Mouse (Mus musculus) megakaryocyte, adult 5-6 weeks (primary cell): ENCODE data around the gene Ccdc105. TPM values are rescaled to one million over a fixed set of nuclear protein-coding genes. Genes with fewer than 3 reads are reported as not detected.

Source experiments
- ATAC-seq: 2 replicates; pipeline ENCODE4 v1.8.0; 2016; ENCODE audit warnings: mild to moderate bottlenecking, inconsistent platforms; ENCODE audit not compliant: poor library complexity, severe bottlenecking
- total RNA-seq, 2 experiments: library from RNA; stranded (forward) in 1 of 2; stranded (reverse) in 1 of 2; fragments of 153-499, 151-499 nt in 1 of 2; fragments of 221-1000, 200-1000 nt in 1 of 2; gene quantifications; 2 replicates each; pipeline versions ENCODE4 v1.2.3 to v1.2.4; 2015 to 2017

Ccdc105 gene
- total RNA-seq, 2 experiments from 2014 or later = not detected

DNA sequence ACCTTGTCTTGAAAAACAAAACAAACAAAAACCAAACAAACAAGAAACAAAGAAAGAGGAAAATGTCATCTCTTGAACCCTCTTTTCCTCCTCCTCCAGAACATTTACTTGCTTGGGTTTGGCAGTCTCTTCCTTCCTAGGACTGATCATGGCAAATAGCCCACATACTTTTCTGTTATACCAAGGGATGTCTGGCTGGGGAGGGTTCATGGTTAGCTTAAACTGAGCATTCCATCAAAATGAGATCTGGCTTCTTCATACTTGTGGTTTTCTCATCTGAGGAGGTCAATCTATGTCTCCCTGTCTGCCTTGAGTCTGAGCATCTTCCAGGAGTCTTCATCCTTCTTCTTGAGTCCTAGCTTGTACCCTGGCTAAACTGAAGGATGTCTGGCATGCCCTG is 36.6 kb downstream of the Ccdc105 start:
- no peak for ATAC-seq

DNA sequence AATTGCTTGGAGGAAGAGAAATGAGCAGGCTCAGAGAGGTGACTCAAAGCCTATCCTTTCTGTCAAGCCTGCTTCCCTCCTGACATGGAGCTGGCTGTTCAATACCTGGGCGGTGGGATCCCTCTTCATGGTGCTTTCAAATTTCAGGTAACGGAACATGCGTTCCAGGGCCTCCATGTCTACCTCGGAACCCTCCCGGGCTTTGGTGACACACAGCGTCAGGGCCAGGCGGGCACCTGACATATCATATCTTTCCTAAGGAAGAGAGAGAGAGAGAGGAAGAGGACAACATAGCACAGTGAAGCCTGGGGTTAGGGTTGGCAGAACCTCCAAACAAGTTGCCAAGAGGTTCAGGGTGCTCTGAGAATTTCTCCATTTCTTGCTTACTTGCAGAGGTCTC is 37.7 kb downstream of the Ccdc105 start:
- no peak for ATAC-seq

GRCm38 (mm10) chr10:78714129-78714528 is 38.7 kb downstream of the Ccdc105 start:
- no peak for ATAC-seq

GRCm38 (mm10) chr10:78710706-78711105 is 42.2 kb downstream of the Ccdc105 start:
- ATAC-seq = no peak

DNA sequence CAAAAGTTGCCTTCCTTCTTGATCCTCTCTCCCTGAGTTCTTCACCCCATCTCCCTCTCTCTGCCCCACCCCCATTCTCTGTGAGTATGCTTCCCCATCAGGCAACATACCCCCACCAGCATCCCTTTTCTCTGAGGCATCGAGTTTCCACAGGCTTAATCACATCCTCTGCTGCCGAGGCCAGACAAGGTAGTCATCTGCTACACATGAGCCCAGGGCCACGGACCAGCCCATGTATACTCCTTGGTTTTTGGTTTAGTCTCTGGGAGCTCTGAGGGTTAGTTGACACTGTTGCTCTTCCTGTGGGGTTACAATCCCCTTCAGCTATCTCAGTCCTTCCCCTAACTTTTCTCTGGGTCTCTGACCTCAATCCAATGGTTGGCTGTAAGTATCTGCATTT is 52.0 kb downstream of the Ccdc105 start:
- ATAC-seq = no peak

Other genes with a start within 250 kb of the Ccdc105 start
- gene Olfr1358, start 235.6 kb downstream of the Ccdc105 start, total RNA-seq (2015) = not detected in 2 replicates
- gene Olfr1358, start 235.6 kb downstream of the Ccdc105 start, total RNA-seq (2017) = not detected in 2 replicates
- 16.3 and 19.8 TPM in 2 replicates for gene Ilvbl, start 178.7 kb downstream of the Ccdc105 start, total RNA-seq (2015)
- gene Ilvbl, start 178.7 kb downstream of the Ccdc105 start, total RNA-seq (2017) = 8.4 and 8.6 TPM in 2 replicates
- gene Syde1, start 161.1 kb downstream of the Ccdc105 start, total RNA-seq (2015) = 0.25 TPM in 1 of 2 replicates, not detected in the other
- 0.15 and 0.37 TPM in 2 replicates for gene Syde1, start 161.1 kb downstream of the Ccdc105 start, total RNA-seq (2017)
- not detected in 2 replicates for gene Olfr1357, start 135.0 kb downstream of the Ccdc105 start, total RNA-seq (2015)
- gene Olfr1357, start 135.0 kb downstream of the Ccdc105 start, total RNA-seq (2017) = not detected in 2 replicates
- gene Casp14, start 34.8 kb downstream of the Ccdc105 start, total RNA-seq (2015) = not detected in 2 replicates
- not detected in 2 replicates for gene Casp14, start 34.8 kb downstream of the Ccdc105 start, total RNA-seq (2017)
- gene Slc1a6, start 27.4 kb upstream of the Ccdc105 start, total RNA-seq (2015) = not detected in 2 replicates
- not detected in 2 replicates for gene Slc1a6, start 27.4 kb upstream of the Ccdc105 start, total RNA-seq (2017)
- gene Olfr1356, start 99.1 kb upstream of the Ccdc105 start, total RNA-seq (2015) = not detected in 2 replicates
- 0.04 TPM in 1 of 2 replicates, not detected in the other for gene Olfr1356, start 99.1 kb upstream of the Ccdc105 start, total RNA-seq (2017)
- not detected in 2 replicates for gene Olfr1355, start 122.5 kb upstream of the Ccdc105 start, total RNA-seq (2015)
- not detected in 2 replicates for gene Olfr1355, start 122.5 kb upstream of the Ccdc105 start, total RNA-seq (2017)
- gene Olfr1354, start 160.1 kb upstream of the Ccdc105 start, total RNA-seq (2015) = not detected in 2 replicates
- gene Olfr1354, start 160.1 kb upstream of the Ccdc105 start, total RNA-seq (2017) = not detected in 2 replicates
- not detected in 2 replicates for gene Olfr8, start 197.6 kb upstream of the Ccdc105 start, total RNA-seq (2015)
- not detected in 2 replicates for gene Olfr8, start 197.6 kb upstream of the Ccdc105 start, total RNA-seq (2017)
- not detected in 2 replicates for gene Olfr1353, start 210.2 kb upstream of the Ccdc105 start, total RNA-seq (2015)
- gene Olfr1353, start 210.2 kb upstream of the Ccdc105 start, total RNA-seq (2017) = not detected in 2 replicates
- 0.02 TPM in 1 of 2 replicates, not detected in the other for gene Olfr1352, start 228.0 kb upstream of the Ccdc105 start, total RNA-seq (2015)
- gene Olfr1352, start 228.0 kb upstream of the Ccdc105 start, total RNA-seq (2017) = not detected in 2 replicates